Mouse (Mus musculus) embryonic facial prominence, embryonic 14.5 days (tissue): ENCODE data around the gene Rnaset2a. TPM values are rescaled to one million over a fixed set of nuclear protein-coding genes. Genes with fewer than 3 reads are reported as not detected.
"Not testable (repeated sequence)": the region's sequence is repeated elsewhere in the genome, so short reads cannot be mapped to it uniquely, and the experiment has no call there.

Source experiments
- ATAC-seq: fragments of 200-750 bp; cut with Nextera tagmentation; 2 replicates; pipeline ENCODE4 v1.8.0; 2017; ENCODE audit warnings: low read depth, moderate number of reproducible peaks, moderate TSS enrichment
- DNase-seq: peaks from one replicate; pipeline ENCODE4 v3.0.0-alpha.2; 2015; ENCODE audit warnings: low spot score
- H3K27ac ChIP-seq: fragments of 300-500 bp; sonication (generic); replicated peaks from 2 replicates; pipeline ENCODE4 v1.5.1; 2014; ENCODE audit warnings: low read depth, mild to moderate bottlenecking, low read length, moderate library complexity
- H3K27me3 ChIP-seq: fragments of 300-500 bp; sonication (generic); replicated peaks from 2 replicates; pipeline ENCODE4 v1.6.1; 2014; ENCODE audit warnings: low read length; ENCODE audit not compliant: control insufficient read depth, insufficient read depth
- H3K36me3 ChIP-seq: fragments of 300-500 bp; sonication (generic); 2 replicates; pipeline ENCODE4 v1.6.1; 2014; ENCODE audit warnings: low read length, mixed read lengths; ENCODE audit not compliant: control insufficient read depth, insufficient read depth
- H3K4me1 ChIP-seq: fragments of 300-500 bp; sonication (generic); 2 replicates; pipeline ENCODE4 v1.6.1; 2014; ENCODE audit warnings: antibody characterized with exemption, low read length; ENCODE audit not compliant: control insufficient read depth, insufficient read depth
- H3K4me2 ChIP-seq: fragments of 300-500 bp; sonication (generic); 2 replicates; pipeline ENCODE4 v1.6.1; 2014; ENCODE audit warnings: low read depth, mild to moderate bottlenecking, low read length, moderate library complexity, mixed read lengths
- H3K4me3 ChIP-seq: fragments of 300-500 bp; sonication (generic); 2 replicates; pipeline ENCODE4 v1.5.1; 2014; ENCODE audit warnings: low read depth, mild to moderate bottlenecking, low read length
- H3K9ac ChIP-seq: fragments of 300-500 bp; sonication (generic); 2 replicates; pipeline ENCODE4 v1.6.1; 2014; ENCODE audit warnings: low read depth, mild to moderate bottlenecking, low read length, moderate library complexity, mixed read lengths
- H3K9me3 ChIP-seq: fragments of 300-500 bp; sonication (generic); 2 replicates; pipeline ENCODE4 v1.6.1; 2016; ENCODE audit warnings: low read length; ENCODE audit not compliant: control insufficient read depth
- WGBS: fragments of 180-500 bp; shearing (Covaris S2); extraction: QIAGEN DNeasy Blood & Tissue Kit; methylation state at CpG from one replicate; pipeline ENCODE4 v1.1.7; 2014; 5-methylcytosine and 5-hydroxymethylcytosine counted together
- polyA plus RNA-seq: library from polyadenylated mRNA; unstranded; fragments of >200 nt; fragmentation: Nextera tagmentation; extraction: Ambion mirVana; gene quantifications from 2 replicates; pipeline ENCODE4 v1.2.1, GENCODE M21; 2014

The Rnaset2a gene
- polyA plus RNA-seq, 1 experiment from 2014 or later, result 33.9 TPM

GRCm38 (mm10) chr17:8155010-8155409 is 7.1 kb upstream of the Rnaset2a start:
- H3K27me3 ChIP-seq, H3K4me1 ChIP-seq, H3K4me3 ChIP-seq, H3K27ac ChIP-seq, ATAC-seq, H3K9me3 ChIP-seq, H3K36me3 ChIP-seq, DNase-seq, H3K4me2 ChIP-seq, H3K9ac ChIP-seq: not testable (repeated sequence)
- WGBS, result 81% methylated on average over 5 of the region's 7 CpGs

- Histone ChIP-seq H3K4me3 (peak overlapping the region; percentile 52), H3K4me2 (peak overlapping the region; percentile 49), H3K9ac (peak overlapping the region; percentile 65)
- ATAC-seq, result 0 out of 2 replicates have a peak, but pooled peaks have one; percentile 2
- 10% methylated on average over 4 of the region's 5 CpGs for WGBS
- not testable (repeated sequence) for H3K27ac ChIP-seq, H3K27me3 ChIP-seq, DNase-seq, H3K36me3 ChIP-seq, H3K4me1 ChIP-seq, H3K9me3 ChIP-seq
These were observed 966 bp downstream of the Rnaset2a start for GRCm38 (mm10) chr17:8146931-8147330.

- H3K4me1 ChIP-seq, H3K9ac ChIP-seq, H3K27me3 ChIP-seq, H3K4me2 ChIP-seq, H3K36me3 ChIP-seq, H3K9me3 ChIP-seq, H3K4me3 ChIP-seq, ATAC-seq, H3K27ac ChIP-seq: not testable (repeated sequence)
- 49% methylated on average over 13 of the region's 14 CpGs for WGBS
- peak; percentile 21 for DNase-seq
These were observed 3.9 kb downstream of the Rnaset2a start for GRCm38 (mm10) chr17:8143802-8144673.

- H3K9me3 ChIP-seq, H3K4me2 ChIP-seq, H3K4me1 ChIP-seq, H3K36me3 ChIP-seq, H3K9ac ChIP-seq, ATAC-seq, DNase-seq, H3K27me3 ChIP-seq, H3K4me3 ChIP-seq, H3K27ac ChIP-seq: not testable (repeated sequence)
- 81% methylated on average over 3 of the region's 3 CpGs for whole genome bisulfite sequencing
These were observed 7.7 kb downstream of the Rnaset2a start for GRCm38 (mm10) chr17:8140210-8140609.

GRCm38 (mm10) chr17:8138116-8138515 is 9.8 kb downstream of the Rnaset2a start:
- not testable (repeated sequence) for H3K27me3 ChIP-seq, H3K4me3 ChIP-seq, ATAC-seq, H3K4me2 ChIP-seq, H3K9me3 ChIP-seq, DNase-seq, H3K27ac ChIP-seq, H3K4me1 ChIP-seq, H3K36me3 ChIP-seq, H3K9ac ChIP-seq
- WGBS, result 85% methylated on average over 5 of the region's 5 CpGs

GRCm38 (mm10) chr17:8130849-8131248 is 17.0 kb downstream of the Rnaset2a start:
- ATAC-seq, H3K27ac ChIP-seq, H3K4me1 ChIP-seq, H3K9me3 ChIP-seq, H3K4me3 ChIP-seq, H3K9ac ChIP-seq, DNase-seq, H3K36me3 ChIP-seq, H3K27me3 ChIP-seq, H3K4me2 ChIP-seq: not testable (repeated sequence)
- WGBS, result no CpG with 5 or more reads among the region's 6 CpGs

GRCm38 (mm10) chr17:8129578-8129977 is 18.3 kb downstream of the Rnaset2a start:
- WGBS, result 79% methylated on average over 9 of the region's 9 CpGs
- DNase-seq, ATAC-seq, H3K4me3 ChIP-seq, H3K9me3 ChIP-seq, H3K9ac ChIP-seq, H3K36me3 ChIP-seq, H3K27ac ChIP-seq, H3K4me2 ChIP-seq, H3K4me1 ChIP-seq, H3K27me3 ChIP-seq: not testable (repeated sequence)

- not testable (repeated sequence) for H3K4me2 ChIP-seq, H3K27ac ChIP-seq, DNase-seq, H3K27me3 ChIP-seq, H3K9ac ChIP-seq, H3K4me3 ChIP-seq, H3K9me3 ChIP-seq, ATAC-seq, H3K36me3 ChIP-seq, H3K4me1 ChIP-seq
- no CpG with 5 or more reads among the region's 7 CpGs for WGBS
These were observed 19.4 kb downstream of the Rnaset2a start for GRCm38 (mm10) chr17:8128326-8128993.
